Mouse (Mus musculus): ENCODE results near the gene Apoc3. TPM values are rescaled to one million over a fixed set of nuclear protein-coding genes. Genes with fewer than 3 reads are reported as not detected.

Gene Apoc3
- polyA plus RNA-seq (2014; fragmentation: Illumina TruSeq; extraction: RNeasy Lipid Tissue Mini Kit (QIAGEN cat#74804); ENCODE audit: low read depth, low replicate concordance), result 1.8 TPM

DNA sequence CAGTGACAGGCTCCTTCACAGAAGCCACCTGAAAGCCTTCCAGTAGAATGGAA, at the start of gene Apoc3:
Gene Apoc3 (minus strand): TSS at position 41 of the 53 bp plus-strand sequence.

DNA sequence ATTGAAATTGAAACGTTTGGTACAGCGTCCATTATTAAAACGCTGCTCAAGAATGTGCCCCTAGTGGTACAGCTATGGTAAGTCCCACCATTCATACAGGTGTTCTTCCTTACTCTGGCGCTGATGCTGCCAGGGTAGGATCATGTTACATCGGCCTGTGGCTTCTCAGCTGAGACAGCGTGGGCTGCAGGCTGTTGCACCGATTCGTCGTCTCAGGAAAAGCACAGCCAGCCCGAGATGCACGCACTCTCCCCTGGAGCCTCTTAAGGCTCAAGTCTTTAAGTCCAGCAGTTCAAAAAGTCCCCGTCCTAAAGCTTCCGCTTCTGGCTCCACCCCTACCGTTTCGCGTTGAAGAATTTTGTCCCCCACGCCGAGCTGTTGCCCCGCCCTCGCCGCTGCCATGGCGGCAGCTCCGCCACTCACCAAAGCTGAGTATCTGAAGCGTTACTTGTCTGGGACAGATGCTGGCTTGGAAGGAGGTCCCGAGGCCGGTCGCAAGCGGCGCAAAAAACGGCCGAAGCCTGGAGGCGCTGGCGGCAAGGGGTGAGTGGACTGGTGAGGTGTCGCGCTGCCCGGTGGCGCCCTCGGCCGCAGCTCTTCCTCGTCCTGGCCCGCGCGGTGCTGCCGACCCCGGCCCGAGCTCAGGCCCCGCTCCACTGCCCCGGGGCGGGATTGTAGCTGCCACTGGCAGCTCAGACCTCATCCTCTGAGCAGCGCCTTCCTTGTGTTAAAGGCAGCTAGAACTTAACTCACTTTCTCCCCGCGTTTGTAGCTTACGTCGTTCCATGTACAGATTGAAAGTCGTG, 47.4 kb upstream of the Apoc3 start, which contains the start of gene Bud13:
Gene Bud13 (plus strand): TSS at position 378 of the 806 bp plus-strand sequence.

DNA sequence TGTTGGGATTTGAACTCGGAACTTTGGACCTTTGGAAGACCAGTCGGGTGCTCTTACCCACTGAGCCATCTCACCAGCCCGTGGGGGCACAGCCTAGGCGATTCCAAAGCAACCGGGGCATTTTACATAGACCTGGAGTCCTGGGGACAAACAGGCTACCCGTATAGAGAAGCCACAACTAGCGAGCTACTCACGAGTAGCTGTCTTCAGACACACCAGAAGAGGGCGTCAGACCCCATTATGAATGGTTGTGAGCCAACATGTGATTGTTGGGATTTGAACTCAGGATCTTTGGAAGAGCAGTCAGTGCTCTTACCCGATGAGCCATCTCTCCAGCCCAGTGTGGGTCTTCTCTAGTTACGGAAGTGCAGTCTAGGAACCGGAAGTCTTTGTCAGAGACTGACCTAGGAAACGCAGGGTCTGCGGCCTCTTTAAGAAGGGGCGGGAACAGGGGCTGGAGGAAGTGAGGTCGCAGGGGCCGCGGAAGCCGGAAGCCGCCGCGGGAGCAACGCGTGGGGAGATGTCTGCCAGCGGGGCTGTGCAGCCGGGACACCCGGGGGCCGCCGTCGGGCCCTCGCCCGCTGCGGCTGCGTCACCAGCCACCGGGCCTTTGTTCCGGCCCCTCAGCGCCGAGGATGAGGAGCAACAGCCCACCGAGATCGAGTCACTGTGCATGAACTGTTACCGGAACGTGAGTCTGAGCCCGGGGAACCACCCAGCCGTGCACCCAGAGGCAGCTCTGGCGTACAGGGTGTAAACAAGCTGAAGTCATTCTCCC, 37.4 kb upstream of the Apoc3 start, which contains the start of gene Zpr1:
Gene Zpr1 (plus strand): TSS at position 388 of the 778 bp plus-strand sequence.

DNA sequence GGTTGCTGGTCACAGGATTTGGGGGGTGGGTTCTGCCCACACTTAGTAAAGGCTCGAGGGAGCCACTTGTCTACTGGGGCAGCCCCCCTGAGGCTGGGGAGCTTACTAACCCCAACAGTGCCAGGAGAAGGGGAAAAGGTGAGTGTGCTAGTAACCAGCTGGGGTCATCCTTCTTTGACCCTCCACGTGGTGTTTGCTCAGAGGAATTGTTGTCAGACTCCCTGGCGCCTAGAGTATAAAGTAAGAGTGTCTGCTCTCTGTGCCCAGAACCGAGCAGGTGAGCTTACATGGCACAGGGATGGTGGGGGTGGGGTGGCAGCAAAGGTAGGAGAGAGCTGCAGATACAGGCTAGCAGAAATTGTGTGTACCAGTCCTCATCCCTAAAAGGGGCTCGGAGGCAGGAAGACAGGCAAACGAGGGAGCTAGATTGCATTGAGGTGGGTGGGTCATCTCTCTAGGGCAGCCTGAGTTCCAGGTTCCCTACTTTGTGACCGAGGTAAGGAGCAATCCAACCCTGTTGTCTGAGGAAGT, 33.0 kb upstream of the Apoc3 start, which contains the start of gene Apoa5:
Gene Apoa5 (plus strand): TSS at position 291 of the 531 bp plus-strand sequence.

DNA sequence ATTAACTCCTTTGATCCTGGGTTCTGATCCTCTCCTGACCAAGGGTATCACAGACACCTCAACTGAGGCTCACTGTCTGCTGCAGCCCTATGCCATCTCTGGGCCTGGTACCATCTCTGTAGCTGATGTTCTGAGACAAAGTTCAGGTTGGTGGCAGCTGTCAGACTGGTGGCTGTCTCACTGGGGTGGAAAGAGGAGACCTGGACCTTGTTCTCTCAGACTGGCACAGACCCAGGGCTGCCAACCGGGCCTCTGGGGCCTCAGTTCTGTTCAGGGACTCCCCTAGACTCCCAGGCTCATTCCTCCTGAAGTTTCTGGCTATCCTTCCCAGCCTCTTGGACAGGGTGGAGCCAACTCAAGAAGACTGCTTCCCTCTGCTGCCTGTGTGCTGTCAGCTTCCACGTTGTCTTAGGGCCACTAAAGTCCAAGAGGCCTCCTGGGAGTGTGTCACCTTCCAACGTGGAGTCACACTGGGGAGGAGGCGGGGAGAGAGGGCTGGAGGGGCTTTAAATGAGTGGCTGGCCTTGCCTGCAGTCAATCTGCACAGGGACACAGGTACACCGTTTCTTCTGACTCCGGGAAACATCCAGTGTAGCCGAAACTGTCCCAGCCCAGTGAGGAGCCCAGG, 5.2 kb upstream of the Apoc3 start, which contains the start of gene Apoa4:
Gene Apoa4 (plus strand): TSS at position 171 of the 628 bp plus-strand sequence.

DNA sequence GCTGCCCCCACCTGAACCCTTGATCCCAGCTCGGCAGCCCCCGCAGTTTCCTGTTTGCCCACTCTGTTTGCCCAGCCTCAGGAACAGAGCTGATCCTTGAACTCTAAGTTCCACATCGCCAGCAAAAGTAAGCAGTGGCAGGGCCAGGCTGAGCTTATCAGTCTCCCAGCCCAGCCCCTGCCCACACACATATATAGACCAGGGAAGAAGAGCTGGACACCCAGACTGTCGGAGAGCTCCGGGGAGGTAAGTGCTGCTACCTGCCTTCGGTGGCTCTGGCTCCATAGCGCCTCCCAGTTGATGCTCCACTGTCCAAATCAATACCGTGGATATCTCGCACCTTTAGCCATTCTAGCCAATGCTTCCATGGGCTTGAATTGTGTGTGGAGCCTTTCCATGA, 6.9 kb downstream of the Apoc3 start, which contains the start of gene Apoa1:
Gene Apoa1 (plus strand): TSS at position 90 of the 400 bp plus-strand sequence.

Other genes starting within 250 kb of the Apoc3 start
- gene Pafah1b2, start 222.9 kb downstream of the Apoc3 start, polyA plus RNA-seq (2014; fragmentation: Illumina TruSeq; extraction: RNeasy Lipid Tissue Mini Kit (QIAGEN cat#74804); ENCODE audit: low read depth, low replicate concordance), result 75.8 TPM
- gene Sik3, start 222.8 kb downstream of the Apoc3 start, polyA plus RNA-seq (2014; fragmentation: Illumina TruSeq; extraction: RNeasy Lipid Tissue Mini Kit (QIAGEN cat#74804); ENCODE audit: low read depth, low replicate concordance), result 12.2 TPM
- 0.97 TPM for gene Apoa1, start 7.1 kb downstream of the Apoc3 start, polyA plus RNA-seq (2014; fragmentation: Illumina TruSeq; extraction: RNeasy Lipid Tissue Mini Kit (QIAGEN cat#74804); ENCODE audit: low read depth, low replicate concordance)
- gene Apoa4, start 5.1 kb upstream of the Apoc3 start, polyA plus RNA-seq (2014; fragmentation: Illumina TruSeq; extraction: RNeasy Lipid Tissue Mini Kit (QIAGEN cat#74804); ENCODE audit: low read depth, low replicate concordance), result 0.40 TPM
- not detected for gene Apoa5, start 33.0 kb upstream of the Apoc3 start, polyA plus RNA-seq (2014; fragmentation: Illumina TruSeq; extraction: RNeasy Lipid Tissue Mini Kit (QIAGEN cat#74804); ENCODE audit: low read depth, low replicate concordance)
- 10.6 TPM for gene Zpr1, start 37.4 kb upstream of the Apoc3 start, polyA plus RNA-seq (2014; fragmentation: Illumina TruSeq; extraction: RNeasy Lipid Tissue Mini Kit (QIAGEN cat#74804); ENCODE audit: low read depth, low replicate concordance)
- gene Bud13, start 47.4 kb upstream of the Apoc3 start, polyA plus RNA-seq (2014; fragmentation: Illumina TruSeq; extraction: RNeasy Lipid Tissue Mini Kit (QIAGEN cat#74804); ENCODE audit: low read depth, low replicate concordance), result 3.3 TPM
- not detected for gene 4931429L15Rik, start 84.3 kb upstream of the Apoc3 start, polyA plus RNA-seq (2014; fragmentation: Illumina TruSeq; extraction: RNeasy Lipid Tissue Mini Kit (QIAGEN cat#74804); ENCODE audit: low read depth, low replicate concordance)